Mouse (Mus musculus) lung, embryonic 15.5 days (tissue): ENCODE measurements around the gene Sp110. TPM values are rescaled to one million over a fixed set of nuclear protein-coding genes. Genes with fewer than 3 reads are reported as not detected.

Experiments used
- polyA plus RNA-seq: library from polyadenylated mRNA; unstranded; fragments of >200 nt; fragmentation: Nextera tagmentation; extraction: Ambion mirVana; gene quantifications from 2 replicates; pipeline ENCODE4 v1.2.1, GENCODE M21; 2015

Sp110 gene
- polyA plus RNA-seq, 1 experiment from 2014 or later, result 4.1 TPM

Other genes starting within 250 kb of the Sp110 start
- not detected in 2 replicates for gene G530012D18Rik, start 23.1 kb downstream of the Sp110 start, polyA plus RNA-seq
- gene Sp140, start 1.6 kb upstream of the Sp110 start, polyA plus RNA-seq, result 1.6 and 1.8 TPM in 2 replicates
- 2.4 and 3.7 TPM in 2 replicates for gene Sp100, start 51.2 kb upstream of the Sp110 start, polyA plus RNA-seq
- 1.2 and 1.5 TPM in 2 replicates for gene A630001G21Rik, start 179.8 kb upstream of the Sp110 start, polyA plus RNA-seq
- 28.9 and 29.3 TPM in 2 replicates for gene Cab39, start 194.6 kb upstream of the Sp110 start, polyA plus RNA-seq